Mouse (Mus musculus): ENCODE data around the gene Zcchc17.
A peak's percentile ranks its signal among the peaks of the same experiment; 100 is the strongest.

Gene Zcchc17

DNA sequence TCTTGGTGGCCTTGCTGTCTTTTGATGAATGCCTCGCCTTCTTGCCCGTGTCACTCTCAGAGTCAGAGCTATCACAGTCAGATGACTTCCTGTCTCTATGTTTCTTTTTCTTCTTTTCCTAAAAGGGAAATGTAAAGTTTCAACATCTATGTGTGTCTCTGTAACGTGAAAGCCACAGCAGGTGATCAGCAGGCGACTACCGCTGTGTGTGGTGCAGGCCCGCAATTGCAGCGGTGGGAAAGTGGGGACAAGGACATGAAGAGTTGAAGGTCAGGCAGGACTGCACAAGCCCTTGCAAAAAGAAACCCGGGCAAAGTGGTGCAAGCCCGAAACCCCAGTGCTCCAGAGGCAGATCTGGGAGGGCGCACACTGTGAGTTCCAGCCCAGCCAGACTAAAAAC is 43.1 kb downstream of the Zcchc17 start:
- DNase-seq = no peak

GRCm38 (mm10) chr4:130315771-130316527 is 43.8 kb downstream of the Zcchc17 start:
- DNase-seq = peak; percentile 81

GRCm38 (mm10) chr4:130313552-130313951 is 46.2 kb downstream of the Zcchc17 start:
- no peak for DNase-seq

GRCm38 (mm10) chr4:130312526-130312925 is 47.2 kb downstream of the Zcchc17 start:
- DNase-seq = no peak

DNA sequence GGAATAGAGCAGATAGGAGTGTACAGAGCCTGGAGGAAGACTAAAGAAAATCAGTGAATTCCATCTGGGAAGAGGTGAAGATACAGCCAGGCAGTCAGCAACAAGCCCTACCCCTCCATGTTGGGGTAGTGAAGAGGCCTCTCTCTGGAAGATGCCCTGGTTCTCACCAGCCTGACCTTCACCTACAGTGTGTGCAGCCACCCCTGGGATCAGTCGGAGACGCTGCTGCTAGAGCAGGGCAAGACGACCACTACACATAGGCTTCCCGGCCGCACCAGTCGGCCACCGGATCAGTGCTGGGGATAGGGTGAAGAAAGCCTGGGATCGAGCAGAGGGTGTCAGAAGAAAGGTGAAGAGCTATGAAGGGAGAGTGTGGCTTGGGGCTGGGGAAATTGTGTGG is 50.5 kb downstream of the Zcchc17 start:
- DNase-seq = no peak

GRCm38 (mm10) chr4:130308231-130309081 is 51.3 kb downstream of the Zcchc17 start, which contains the start of the genes Fabp3 and Gm10570:
Gene Fabp3, plus strand, starts transcription at chr4:130308595.
Gene Gm10570, minus strand, starts transcription at chr4:130308674.
- DNase-seq = peak; percentile 71

DNA sequence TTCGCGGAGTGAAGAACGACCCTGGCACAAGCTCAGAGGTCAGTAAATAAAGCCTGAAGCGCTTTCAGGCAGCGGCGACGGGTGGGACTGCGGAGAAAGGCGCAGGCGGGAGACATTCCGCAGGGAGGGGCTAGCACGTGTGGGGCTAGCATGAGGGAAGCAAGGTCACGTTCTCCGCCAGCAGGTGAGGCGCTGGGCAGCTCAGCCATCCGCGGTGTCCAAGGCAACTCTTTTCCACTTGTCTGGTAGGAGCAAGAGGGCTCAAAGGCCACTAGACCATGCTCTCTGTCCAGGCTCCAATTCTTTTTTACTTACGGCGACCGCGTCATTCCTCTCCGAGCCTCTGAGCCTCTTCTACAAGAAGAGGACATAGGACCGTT is 51.9 kb downstream of the Zcchc17 start:
- DNase-seq = peak; percentile 94

DNA sequence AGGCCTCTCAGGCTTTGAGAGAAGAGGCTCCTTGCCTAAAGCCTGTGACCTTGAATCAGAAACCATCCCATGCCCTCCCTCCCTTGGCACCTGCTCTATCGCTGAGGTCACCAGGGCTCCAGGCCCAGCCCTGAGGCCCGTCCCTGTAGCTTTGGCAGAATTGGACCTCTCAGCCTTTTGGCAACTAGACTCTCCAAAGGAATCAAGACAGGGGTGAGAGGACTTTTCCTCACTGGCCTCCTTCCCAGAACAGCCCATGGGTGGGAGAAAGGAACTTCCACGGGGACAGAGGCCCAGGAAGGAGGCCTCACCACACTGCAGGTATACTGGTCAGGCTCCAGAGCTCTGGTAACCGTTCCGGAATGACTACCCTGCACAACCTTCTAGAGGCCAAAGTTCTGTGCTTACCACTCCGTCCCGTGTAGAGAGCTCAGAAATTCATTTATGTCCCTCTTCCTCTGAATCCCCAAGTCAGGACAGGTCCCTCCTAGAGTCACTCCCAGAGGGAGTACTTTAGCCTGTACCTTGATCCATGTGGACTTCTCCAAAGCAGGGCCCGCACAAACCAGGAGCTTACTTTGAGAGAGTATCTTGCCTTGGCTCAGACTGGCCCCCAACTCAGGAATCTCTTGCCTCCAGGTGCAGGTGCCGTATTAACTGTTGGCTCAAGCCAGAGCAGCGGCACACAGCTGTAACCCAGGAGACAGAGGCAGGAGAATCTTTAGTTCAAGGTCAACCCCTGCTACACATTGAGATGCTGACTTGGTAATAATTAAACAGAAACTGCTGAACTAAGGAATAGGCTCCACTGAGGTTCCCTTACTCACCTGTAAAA is 52.7 kb downstream of the Zcchc17 start:
- peak; percentile 83 for DNase-seq

GRCm38 (mm10) chr4:130304746-130305145 is 55.0 kb downstream of the Zcchc17 start:
- DNase-seq = no peak

DNA sequence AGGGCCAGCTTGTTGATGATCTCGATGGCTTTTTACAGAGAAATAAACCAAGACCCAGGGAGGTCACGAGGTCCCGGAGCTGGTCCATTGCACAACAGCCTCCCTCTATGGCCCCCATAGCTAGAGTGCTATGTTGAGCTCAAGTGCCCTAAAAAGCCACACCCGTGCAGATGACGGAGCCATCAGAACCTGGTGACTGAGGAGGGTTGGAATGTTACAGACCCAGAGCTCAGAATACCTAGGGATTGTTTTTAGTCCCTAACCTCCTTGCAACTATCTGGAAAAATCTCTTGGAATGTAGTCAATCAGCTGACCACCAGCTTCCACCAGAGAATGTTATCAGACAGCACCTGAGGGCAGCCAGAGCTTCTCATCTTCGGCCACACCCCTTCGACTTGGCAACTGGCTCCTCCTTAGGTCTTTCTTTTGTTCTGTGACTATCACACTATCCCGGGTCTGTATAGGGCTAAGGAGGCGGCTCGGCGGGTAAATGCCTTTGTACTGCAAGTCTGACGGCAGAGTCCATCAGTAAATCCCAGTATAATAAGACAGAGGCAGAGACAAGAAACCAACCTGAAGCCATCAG is 57.4 kb downstream of the Zcchc17 start:
- no peak for DNase-seq

DNA sequence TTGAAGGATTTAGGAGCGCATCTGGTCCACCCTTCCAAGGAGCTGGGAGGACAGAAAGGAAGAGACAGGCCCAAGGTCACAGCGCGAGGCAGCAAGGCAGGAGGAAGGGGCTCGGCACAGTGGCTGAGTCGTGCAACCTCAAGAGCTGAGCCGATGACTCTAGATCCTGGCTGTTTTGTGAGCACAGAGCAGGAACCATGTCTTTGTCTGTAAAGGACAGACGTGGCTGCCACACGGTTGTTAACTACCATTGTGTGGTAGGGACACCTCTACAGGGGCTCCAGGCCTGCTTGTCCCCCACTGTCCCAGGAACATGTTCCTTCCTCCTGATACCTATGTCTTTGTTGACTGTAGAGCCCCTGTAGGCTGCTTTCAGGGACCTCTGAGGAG is 60.1 kb downstream of the Zcchc17 start:
- DNase-seq = no peak

DNA sequence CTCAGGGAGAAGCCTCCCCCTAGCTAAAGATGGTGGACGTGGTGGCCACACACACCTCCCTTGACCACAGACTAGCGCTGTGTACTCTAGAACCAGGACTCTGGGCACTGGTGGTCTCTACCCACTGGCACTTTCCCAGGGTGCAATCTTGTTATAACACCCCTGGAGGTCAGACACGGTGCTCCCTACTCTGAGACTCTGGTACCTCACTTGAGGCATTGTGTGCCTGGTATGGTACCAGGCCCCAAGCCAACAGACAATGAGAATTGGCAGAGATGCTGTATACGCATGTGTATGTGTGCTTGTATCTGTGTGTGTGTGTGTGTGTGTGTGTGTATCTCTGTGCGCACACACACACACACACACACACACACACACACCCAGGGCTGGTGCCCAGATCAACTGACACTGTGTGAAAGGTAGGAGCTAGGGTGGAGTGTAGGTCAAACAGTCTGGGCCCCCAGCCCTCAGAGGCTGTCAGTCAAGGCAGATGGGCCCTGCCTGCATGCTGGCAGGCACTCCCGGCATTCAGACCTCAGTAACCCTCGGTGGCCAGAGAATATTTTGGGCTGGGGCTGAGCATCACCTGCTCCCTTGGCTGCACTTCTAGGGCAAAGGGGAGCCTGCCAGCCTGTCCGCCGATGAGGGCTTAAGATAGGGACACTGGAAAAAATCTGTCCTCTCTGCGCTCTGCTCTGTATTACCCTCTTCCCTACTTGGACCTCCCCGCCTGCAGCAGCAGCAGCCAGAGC is 60.7 kb downstream of the Zcchc17 start:
- no peak for DNase-seq

- DNase-seq = no peak
Observed at GRCm38 (mm10) chr4:130297123-130297529, 62.6 kb downstream of the Zcchc17 start.

DNA sequence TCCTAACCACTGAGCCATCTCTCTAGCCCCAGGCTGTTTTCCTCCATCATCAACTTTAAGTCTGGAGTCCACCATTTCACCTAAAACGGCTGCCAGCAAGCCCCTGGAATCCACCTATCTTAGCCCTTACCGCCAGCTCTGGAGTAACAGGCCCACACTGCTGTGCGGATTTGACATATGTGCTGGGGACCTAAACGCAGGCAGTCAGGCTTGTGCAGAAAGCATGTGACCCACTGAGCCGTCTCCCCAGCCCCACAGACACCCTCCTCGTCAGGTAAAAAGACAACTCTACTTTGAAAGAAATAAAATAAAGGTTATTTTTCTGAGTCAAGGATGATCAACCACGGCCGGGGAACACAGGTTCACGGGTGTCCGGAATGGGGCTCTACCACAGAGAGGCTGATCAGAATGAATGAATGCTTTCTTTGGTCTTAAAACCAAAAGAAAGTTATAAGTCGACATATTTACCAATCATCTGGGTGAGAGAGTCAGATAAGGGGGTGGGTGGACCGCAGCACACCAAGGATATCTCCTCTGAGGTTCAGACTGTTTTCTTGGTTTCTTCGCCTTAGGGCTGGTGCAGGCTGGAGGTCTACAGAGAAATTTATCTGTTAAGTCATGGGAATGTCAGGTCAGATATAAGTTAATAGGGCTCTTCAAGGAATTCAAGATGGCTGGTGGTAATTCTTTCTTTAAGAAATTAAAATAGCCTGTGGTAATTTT is 63.3 kb downstream of the Zcchc17 start:
- no peak for DNase-seq

DNA sequence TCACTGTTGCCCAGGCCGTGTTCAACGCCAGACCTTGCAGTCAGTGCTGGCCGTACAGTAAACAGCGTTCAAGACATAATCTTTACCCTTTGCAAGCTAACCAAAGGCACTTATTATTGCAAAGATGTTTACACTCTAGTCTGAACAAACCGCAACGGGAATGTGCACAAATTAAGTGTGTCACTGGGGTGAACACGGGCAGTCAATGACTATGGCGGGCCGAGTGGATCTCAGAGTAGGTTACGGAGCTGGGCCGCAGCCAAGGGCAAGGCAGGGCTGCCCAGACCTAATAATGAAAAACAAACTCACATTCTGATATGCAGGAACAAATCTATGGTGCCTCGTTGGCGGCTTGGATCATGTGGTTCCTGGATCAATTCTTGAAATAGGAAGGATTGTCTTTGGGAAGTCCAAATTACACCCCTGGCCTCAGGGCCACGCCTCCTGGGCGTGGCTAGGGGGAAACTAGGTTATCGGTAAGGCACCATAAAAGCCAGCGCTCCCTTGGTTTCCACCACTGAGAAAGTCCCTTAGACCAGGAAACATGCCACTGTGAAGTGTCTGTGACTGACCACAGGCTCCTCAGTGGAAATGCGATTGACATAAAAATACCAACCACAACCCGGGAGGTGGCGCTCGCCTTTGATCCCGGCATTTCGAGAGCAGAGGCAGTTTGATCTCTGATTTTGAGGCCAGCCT is 64.5 kb downstream of the Zcchc17 start:
- DNase-seq = no peak

DNA sequence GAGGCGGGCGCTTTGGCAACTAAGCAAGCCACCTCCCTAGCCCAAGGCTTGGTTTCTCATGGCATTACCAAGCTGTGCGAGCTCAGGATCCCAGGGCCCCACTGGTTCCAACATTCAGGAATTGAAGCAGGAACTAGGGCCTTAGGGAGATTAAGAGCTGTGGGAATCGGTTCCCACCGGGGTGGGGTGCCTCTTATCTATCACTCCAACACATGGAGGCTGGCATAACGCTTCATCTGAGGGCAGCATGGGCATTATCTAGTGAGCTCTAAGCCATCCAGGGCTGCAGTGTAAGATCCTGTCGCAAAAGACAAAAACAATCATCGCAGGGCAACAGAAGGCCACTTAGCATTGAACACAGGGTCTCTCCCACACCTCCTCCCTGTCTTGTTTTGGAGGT is 65.2 kb downstream of the Zcchc17 start:
- DNase-seq = no peak

DNA sequence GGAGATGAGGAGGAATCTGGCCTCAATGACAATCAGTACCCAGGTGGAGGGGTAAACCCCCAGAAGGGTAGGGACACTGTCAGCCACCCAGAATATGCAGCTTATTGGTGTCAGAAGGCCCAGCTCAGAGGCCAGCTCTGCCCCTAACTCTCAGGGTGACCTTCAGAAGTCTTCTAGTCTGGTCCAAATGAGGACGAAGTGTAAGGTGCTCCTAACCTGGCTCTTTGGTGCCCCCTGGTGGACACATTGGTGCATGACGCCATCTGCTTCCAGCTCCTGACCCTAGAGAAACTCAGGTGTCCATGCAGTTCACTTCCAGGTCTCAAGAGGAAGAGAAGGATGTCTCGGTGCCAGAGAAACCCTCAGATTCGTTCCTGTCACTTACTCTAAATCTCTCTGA is 67.5 kb downstream of the Zcchc17 start:
- peak; percentile 79 for DNase-seq

DNA sequence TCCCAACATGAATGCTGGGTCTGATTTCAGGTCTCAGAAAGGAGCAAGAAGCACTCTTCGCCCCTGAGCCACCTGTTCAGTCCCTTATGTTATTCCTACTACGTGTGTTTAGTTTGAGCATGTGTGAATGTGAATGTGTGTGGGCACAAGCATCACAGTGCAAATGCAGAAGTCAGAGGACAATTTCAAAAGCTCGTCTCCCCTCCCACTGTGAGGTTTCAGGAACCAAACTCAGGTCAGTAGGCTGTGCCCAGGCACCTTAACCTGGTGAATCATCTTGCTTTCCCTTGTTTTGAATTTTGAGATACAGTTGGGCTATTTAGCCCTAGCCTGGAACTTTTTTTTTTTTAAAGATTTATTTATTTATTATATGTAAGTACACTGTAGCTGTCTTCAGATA is 69.9 kb downstream of the Zcchc17 start:
- DNase-seq = no peak

GRCm38 (mm10) chr4:130286531-130286930 is 73.2 kb downstream of the Zcchc17 start:
- no peak for DNase-seq

DNA sequence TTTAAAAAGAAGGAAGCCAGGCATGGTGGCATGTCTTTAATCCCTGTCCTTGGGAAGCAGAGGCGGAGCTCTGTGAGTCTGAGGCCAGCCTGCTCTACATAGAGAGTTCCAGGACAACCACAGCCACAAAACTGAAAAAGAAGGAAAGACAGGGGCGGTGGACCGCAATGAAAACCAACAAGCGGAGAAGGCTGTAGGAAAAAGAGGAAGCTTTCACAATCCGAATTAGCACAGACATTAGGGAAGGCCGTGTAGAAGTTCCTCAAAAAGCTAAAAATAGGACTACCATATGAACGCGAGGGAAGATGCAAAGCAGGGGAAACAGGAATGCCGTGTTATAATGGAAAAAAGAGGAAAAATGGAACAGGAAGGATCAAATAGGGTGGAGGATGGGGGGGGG is 75.9 kb downstream of the Zcchc17 start:
- DNase-seq = no peak

- DNase-seq = no peak
Observed at GRCm38 (mm10) chr4:130282856-130283255, 76.9 kb downstream of the Zcchc17 start.

All from kidney, adult 11 months (tissue).